10 mouse cellular contexts compared by ENCODE assay signal in genomic region chr10:128247020-128247732, GRCm38 (mm10). TPM values are rescaled to one million over a fixed set of nuclear protein-coding genes. Genes with fewer than 3 reads are reported as not detected.
DNase-seq lines count a peak whose midpoint lies in the region; ATAC-seq and TF ChIP-seq lines count a peak whose summit lies in the region.
"Had no signal": no experiment of that assay in that cellular context is flagged by ENCODE, and none has a peak within 500 bp of the region (broad histone marks: within the 10 kb centered on the region; RNA-seq: fewer than 3 reads in every experiment).

No protein-coding gene starts in this region.

- TF ChIP-seq CTCF in hindbrain, postnatal 0 days (IDR thresholded peaks at IDR 0.05; ENCODE audit: low read depth), result no peak
- no peak for TF ChIP-seq CTCF in lung, postnatal 0 days (IDR thresholded peaks at IDR 0.05)

- H3K9me3 ChIP-seq in embryonic facial prominence, embryonic 14.5 days (ENCODE audit: control insufficient read depth, low read length), result no peaks in the 10 kb centered on the region
- no peaks in the 10 kb centered on the region for H3K9me3 ChIP-seq in hindbrain, postnatal 0 days (ENCODE audit: low read length)
- no peaks in the 10 kb centered on the region for H3K9me3 ChIP-seq in lung, postnatal 0 days (ENCODE audit: low read length)

- peak; percentile 18 for DNase-seq in embryo, embryonic 11 days
- no peak for DNase-seq in embryo, embryonic 10 days (ENCODE audit: low spot score)
- DNase-seq in embryonic facial prominence, embryonic 14.5 days (ENCODE audit: low spot score), result peak; percentile 87
- DNase-seq in hindbrain, postnatal 0 days (ENCODE audit: low spot score), result peak; percentile 5
- peak; percentile 76 for DNase-seq in lung, postnatal 0 days (ENCODE audit: low spot score)
- DNase-seq in urinary bladder, postnatal 25 days (ENCODE audit: low spot score), result no peak
- no peak for DNase-seq in layer of hippocampus, postnatal 36 days
- DNase-seq: B cell, adult 2 months had no signal

- H3K4me2 ChIP-seq in embryonic facial prominence, embryonic 14.5 days (ENCODE audit: low read depth, low read length), result 0 out of 2 replicates have a peak overlapping the region, but pooled peaks have one; percentile 15
- no peak overlapping the region for H3K4me2 ChIP-seq in hindbrain, postnatal 0 days (ENCODE audit: low read depth, low read length)
- H3K4me2 ChIP-seq in lung, postnatal 0 days (replicated peaks; ENCODE audit: low read depth, low read length), result peak overlapping the region; percentile 47

- H3K9ac ChIP-seq in embryonic facial prominence, embryonic 14.5 days (ENCODE audit: low read depth, low read length), result no peak overlapping the region
- H3K9ac ChIP-seq in hindbrain, postnatal 0 days (replicated peaks; ENCODE audit: low read length), result no peak overlapping the region
- no peak overlapping the region for H3K9ac ChIP-seq in lung, postnatal 0 days (replicated peaks; ENCODE audit: low read depth)

- peaks cover 98% of the 10 kb centered on the region for H3K36me3 ChIP-seq in embryonic facial prominence, embryonic 14.5 days (ENCODE audit: control insufficient read depth, insufficient read depth, low read length)
- H3K36me3 ChIP-seq in hindbrain, postnatal 0 days (ENCODE audit: insufficient read depth, low read length), result peaks cover 30% of the 10 kb centered on the region
- H3K36me3 ChIP-seq in lung, postnatal 0 days (ENCODE audit: insufficient read depth, low read length), result peaks cover 6% of the 10 kb centered on the region

- ATAC-seq in embryonic facial prominence, embryonic 14.5 days (ENCODE audit: low read depth), result peak; percentile 66; the same call in 1 of the 2 replicates
- no peak for ATAC-seq in hindbrain, postnatal 0 days
- ATAC-seq in lung, postnatal 0 days, result peak; percentile 89
- no peak for ATAC-seq in erythroblast, adult 5-6 weeks (replicated peaks; ENCODE audit: low FRiP score, poor library complexity, severe bottlenecking)

- no peaks in the 10 kb centered on the region for H3K27me3 ChIP-seq in embryonic facial prominence, embryonic 14.5 days (replicated peaks; ENCODE audit: control insufficient read depth, insufficient read depth, low read length)
- H3K27me3 ChIP-seq in hindbrain, postnatal 0 days (ENCODE audit: insufficient read depth, low read length), result no peaks in the 10 kb centered on the region
- no peaks in the 10 kb centered on the region for H3K27me3 ChIP-seq in lung, postnatal 0 days (replicated peaks; ENCODE audit: insufficient read depth, low read length)

- peak; percentile 76 for TF ChIP-seq EP300 in lung, postnatal 0 days (IDR thresholded peaks at IDR 0.05)

- WGBS in embryonic facial prominence, embryonic 14.5 days, result 66% methylated on average over 16 of the region's 17 CpGs
- 77% methylated on average over 17 of the region's 17 CpGs for WGBS in hindbrain, postnatal 0 days
- 73% methylated on average over 17 of the region's 17 CpGs for WGBS in lung, postnatal 0 days

- H3K27ac ChIP-seq in embryonic facial prominence, embryonic 14.5 days (replicated peaks; ENCODE audit: low read depth, low read length), result peak overlapping the region; percentile 45
- no peak overlapping the region for H3K27ac ChIP-seq in hindbrain, postnatal 0 days
- peak overlapping the region; percentile 82 for H3K27ac ChIP-seq in lung, postnatal 0 days (ENCODE audit: low read length)

- no peak overlapping the region for H3K4me3 ChIP-seq in embryonic facial prominence, embryonic 14.5 days (ENCODE audit: low read depth, low read length)
- H3K4me3 ChIP-seq in hindbrain, postnatal 0 days (ENCODE audit: low read length), result no peak overlapping the region
- H3K4me3 ChIP-seq in lung, postnatal 0 days (ENCODE audit: low read depth, low read length), result peak overlapping the region; percentile 26

- no peaks in the 10 kb centered on the region for H3K4me1 ChIP-seq in embryonic facial prominence, embryonic 14.5 days (ENCODE audit: control insufficient read depth, insufficient read depth, low read length)
- no peaks in the 10 kb centered on the region for H3K4me1 ChIP-seq in hindbrain, postnatal 0 days (ENCODE audit: insufficient read depth, low read length)
- no peaks in the 10 kb centered on the region for H3K4me1 ChIP-seq in lung, postnatal 0 days (ENCODE audit: insufficient read depth, low read depth, low read length)

RNA-seq across cellular contexts. Expression of gene Apon, which starts 6.7 kb away (rescaled TPM):
- polyA plus RNA-seq in embryonic facial prominence, embryonic 14.5 days (2014; fragmentation: Nextera tagmentation; extraction: Ambion mirVana), result 0.24 and 0.30 TPM in 2 replicates
- not detected in 2 replicates for total RNA-seq in hindbrain, postnatal 0 days (2014; rRNA removed)
- not detected in 2 replicates for polyA plus RNA-seq in hindbrain, postnatal 0 days (2015; fragmentation: Nextera tagmentation; extraction: Ambion mirVana)
- polyA plus RNA-seq in lung, postnatal 0 days (2015; fragmentation: Nextera tagmentation; extraction: Ambion mirVana), result not detected in 2 replicates
- total RNA-seq in erythroblast, adult 5-6 weeks (2015; ENCODE audit: low replicate concordance), result 1.7 TPM in 1 of 2 replicates, not detected in the other
- 1.5 TPM in 1 of 2 replicates, not detected in the other for total RNA-seq in erythroblast, adult 5-6 weeks (2017; ENCODE audit: low replicate concordance)
- total RNA-seq in layer of hippocampus, postnatal 36 days (2021), result not detected
- total RNA-seq: left cerebral cortex, adult 18-20 months had no signal

RNA-seq across cellular contexts. Expression of gene Timeless, which starts 15.3 kb away (rescaled TPM):
- polyA plus RNA-seq in embryonic facial prominence, embryonic 14.5 days (2014; fragmentation: Nextera tagmentation; extraction: Ambion mirVana), result 35.4 and 53.3 TPM in 2 replicates
- total RNA-seq in hindbrain, postnatal 0 days (2014; rRNA removed), result 13.0 and 15.6 TPM in 2 replicates
- 15.2 and 17.0 TPM in 2 replicates for polyA plus RNA-seq in hindbrain, postnatal 0 days (2015; fragmentation: Nextera tagmentation; extraction: Ambion mirVana)
- 11.2 and 14.5 TPM in 2 replicates for polyA plus RNA-seq in lung, postnatal 0 days (2015; fragmentation: Nextera tagmentation; extraction: Ambion mirVana)
- 4.0 and 6.3 TPM in 2 replicates for total RNA-seq in erythroblast, adult 5-6 weeks (2015; ENCODE audit: low replicate concordance)
- total RNA-seq in erythroblast, adult 5-6 weeks (2017; ENCODE audit: low replicate concordance), result 39.4 and 44.5 TPM in 2 replicates
- total RNA-seq in layer of hippocampus, postnatal 36 days (2021), result 1 to 10 TPM; 7.8 to 8.4 TPM

RNA-seq across cellular contexts. Expression of gene Apof, which starts 21.3 kb away (rescaled TPM):
- not detected in 2 replicates for polyA plus RNA-seq in embryonic facial prominence, embryonic 14.5 days (2014; fragmentation: Nextera tagmentation; extraction: Ambion mirVana)
- 0.50 TPM in 1 of 2 replicates, not detected in the other for total RNA-seq in hindbrain, postnatal 0 days (2014; rRNA removed)
- polyA plus RNA-seq in hindbrain, postnatal 0 days (2015; fragmentation: Nextera tagmentation; extraction: Ambion mirVana), result 0.23 and 0.41 TPM in 2 replicates
- not detected in 2 replicates for polyA plus RNA-seq in lung, postnatal 0 days (2015; fragmentation: Nextera tagmentation; extraction: Ambion mirVana)
- not detected in 2 replicates for total RNA-seq in erythroblast, adult 5-6 weeks (2015; ENCODE audit: low replicate concordance)
- total RNA-seq in erythroblast, adult 5-6 weeks (2017; ENCODE audit: low replicate concordance), result not detected in 2 replicates
- total RNA-seq in layer of hippocampus, postnatal 36 days (2021), result not detected
- total RNA-seq: left cerebral cortex, adult 18-20 months had no signal

RNA-seq across cellular contexts. Expression of gene Mip, which starts 21.5 kb away (rescaled TPM):
- 0.15 and 0.35 TPM in 2 replicates for polyA plus RNA-seq in embryonic facial prominence, embryonic 14.5 days (2014; fragmentation: Nextera tagmentation; extraction: Ambion mirVana)
- 0.21 and 0.25 TPM in 2 replicates for total RNA-seq in hindbrain, postnatal 0 days (2014; rRNA removed)
- not detected in 2 replicates for polyA plus RNA-seq in hindbrain, postnatal 0 days (2015; fragmentation: Nextera tagmentation; extraction: Ambion mirVana)
- polyA plus RNA-seq in lung, postnatal 0 days (2015; fragmentation: Nextera tagmentation; extraction: Ambion mirVana), result not detected in 2 replicates
- total RNA-seq in erythroblast, adult 5-6 weeks (2015; ENCODE audit: low replicate concordance), result not detected in 2 replicates
- 0.84 and 0.85 TPM in 2 replicates for total RNA-seq in erythroblast, adult 5-6 weeks (2017; ENCODE audit: low replicate concordance)
- total RNA-seq in layer of hippocampus, postnatal 36 days (2021), result not detected
- total RNA-seq: left cerebral cortex, adult 18-20 months had no signal

RNA-seq across cellular contexts. Expression of gene Stat2, which starts 23.2 kb away (rescaled TPM):
- polyA plus RNA-seq in embryonic facial prominence, embryonic 14.5 days (2014; fragmentation: Nextera tagmentation; extraction: Ambion mirVana), result 13.4 and 13.5 TPM in 2 replicates
- total RNA-seq in hindbrain, postnatal 0 days (2014; rRNA removed), result 7.5 and 8.5 TPM in 2 replicates
- 9.7 and 12.8 TPM in 2 replicates for polyA plus RNA-seq in hindbrain, postnatal 0 days (2015; fragmentation: Nextera tagmentation; extraction: Ambion mirVana)
- polyA plus RNA-seq in lung, postnatal 0 days (2015; fragmentation: Nextera tagmentation; extraction: Ambion mirVana), result 11.8 and 13.4 TPM in 2 replicates
- total RNA-seq in erythroblast, adult 5-6 weeks (2015; ENCODE audit: low replicate concordance), result 14.8 and 25.1 TPM in 2 replicates
- total RNA-seq in erythroblast, adult 5-6 weeks (2017; ENCODE audit: low replicate concordance), result 16.0 and 25.2 TPM in 2 replicates
- 10 to 100 TPM; 30.6 to 36.0 TPM for total RNA-seq in layer of hippocampus, postnatal 36 days (2021)

Comparison
In these comparisons a context has a peak if more than half of its experiments do, and no peak if none do; other contexts are left out.
1. DNase-seq: peak in embryo, embryonic 11 days (single experiment), embryonic facial prominence, embryonic 14.5 days (single experiment), hindbrain, postnatal 0 days (single experiment) and lung, postnatal 0 days (single experiment); none in embryo, embryonic 10 days (single experiment), urinary bladder, postnatal 25 days (single experiment) and layer of hippocampus, postnatal 36 days (0 of 2).
2. ATAC-seq: peak in embryonic facial prominence, embryonic 14.5 days (single experiment) and lung, postnatal 0 days (single experiment); none in hindbrain, postnatal 0 days (single experiment) and erythroblast, adult 5-6 weeks (single experiment).